Mouse (Mus musculus) megakaryocyte progenitor cell, adult 5-6 weeks (primary cell): ENCODE data around the gene Trim72. TPM values are rescaled to one million over a fixed set of nuclear protein-coding genes. Genes with fewer than 3 reads are reported as not detected.

Experiments
- ATAC-seq: replicated peaks from 2 replicates; pipeline ENCODE4 v1.8.0; 2016; ENCODE audit warnings: mild to moderate bottlenecking, moderate TSS enrichment, inconsistent platforms; ENCODE audit not compliant: poor library complexity
- total RNA-seq, 2 experiments: library from RNA; stranded (forward) in 1 of 2; stranded (reverse) in 1 of 2; fragments of 157-497, 149-512 nt in 1 of 2; fragments of 200-1000 nt in 1 of 2; gene quantifications; 2 replicates each; pipeline versions ENCODE4 v1.2.3 to v1.2.4; 2015 to 2017

Trim72 gene
- total RNA-seq, 2 experiments from 2014 or later: not detected

- ATAC-seq: no peak
These were observed 45.5 kb downstream of the Trim72 start for GRCm38 (mm10) chr7:128049254-128049653.

- ATAC-seq: peak; percentile 88
These were observed 47.0 kb downstream of the Trim72 start for GRCm38 (mm10) chr7:128050739-128051138.

DNA sequence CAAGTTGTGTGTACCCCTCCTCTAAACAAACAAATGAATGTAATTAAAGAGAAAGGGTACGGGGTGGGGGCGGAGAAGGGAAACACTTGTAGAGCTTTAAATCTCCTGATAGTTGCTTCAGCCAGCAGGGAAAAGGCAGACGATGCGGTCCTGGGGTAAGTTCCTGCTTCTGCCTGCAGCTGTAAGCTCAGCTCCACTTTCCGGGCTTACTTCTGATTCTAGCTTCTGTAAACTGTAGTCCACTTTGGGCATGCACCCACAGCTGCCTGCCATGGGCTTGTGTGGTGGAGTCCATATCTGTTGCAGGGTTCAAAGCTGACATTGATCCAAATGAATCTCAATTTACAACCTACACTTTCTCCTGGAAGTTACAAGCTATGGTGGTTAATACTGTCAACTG lies 49.3 kb downstream of the Trim72 start:
- ATAC-seq: no peak

- ATAC-seq: no peak
These were observed 53.2 kb downstream of the Trim72 start for GRCm38 (mm10) chr7:128056917-128057444.

- ATAC-seq: no peak
These were observed 54.1 kb downstream of the Trim72 start for GRCm38 (mm10) chr7:128057860-128058259.

DNA sequence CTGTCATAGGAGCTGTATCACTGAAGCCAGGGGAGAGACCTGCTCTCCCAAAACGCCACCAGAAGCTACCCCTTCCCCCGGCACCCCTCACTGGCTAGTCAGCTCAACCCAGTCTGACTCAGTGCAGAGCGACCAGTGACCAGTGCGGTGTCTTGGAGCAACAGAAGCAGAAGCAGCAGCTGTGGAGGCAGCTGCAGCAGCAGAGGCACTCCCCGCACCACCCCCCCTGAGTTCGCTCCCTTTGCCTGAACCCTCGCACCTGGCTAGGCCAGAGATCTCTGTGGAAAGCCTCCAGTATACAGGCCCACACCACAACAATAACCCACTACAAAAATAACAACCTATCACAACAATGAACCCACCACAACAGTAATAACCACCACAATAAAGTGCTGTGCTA lies 54.8 kb downstream of the Trim72 start:
- ATAC-seq: peak; percentile 36

GRCm38 (mm10) chr7:128059091-128059490 lies 55.3 kb downstream of the Trim72 start:
- peak; percentile 27; the same call in 1 of the 2 replicates for ATAC-seq

Other genes starting within 250 kb of the Trim72 start
- 26.7 and 32.1 TPM in 2 replicates for gene Orai3, start 234.1 kb upstream of the Trim72 start, total RNA-seq (2015)
- gene Orai3, start 234.1 kb upstream of the Trim72 start, total RNA-seq (2017): 28.2 and 30.2 TPM in 2 replicates
- 54.7 and 67.2 TPM in 2 replicates for gene Setd1a, start 227.3 kb upstream of the Trim72 start, total RNA-seq (2015)
- 9.7 and 13.6 TPM in 2 replicates for gene Setd1a, start 227.3 kb upstream of the Trim72 start, total RNA-seq (2017)
- not detected in 2 replicates for gene Gm49388, start 218.3 kb upstream of the Trim72 start, total RNA-seq (2015)
- not detected in 2 replicates for gene Gm49388, start 218.3 kb upstream of the Trim72 start, total RNA-seq (2017)
- 20.2 and 31.3 TPM in 2 replicates for gene Hsd3b7, start 203.3 kb upstream of the Trim72 start, total RNA-seq (2015)
- gene Hsd3b7, start 203.3 kb upstream of the Trim72 start, total RNA-seq (2017): 25.6 and 26.8 TPM in 2 replicates
- gene Stx4a, start 179.7 kb upstream of the Trim72 start, total RNA-seq (2015): 55.8 and 70.2 TPM in 2 replicates
- 35.7 and 50.4 TPM in 2 replicates for gene Stx4a, start 179.7 kb upstream of the Trim72 start, total RNA-seq (2017)
- 0.12 and 1.5 TPM in 2 replicates for gene Stx1b, start 179.4 kb upstream of the Trim72 start, total RNA-seq (2015)
- 0.03 and 0.12 TPM in 2 replicates for gene Stx1b, start 179.4 kb upstream of the Trim72 start, total RNA-seq (2017)
- gene Zfp646, start 127.7 kb upstream of the Trim72 start, total RNA-seq (2015): 18.7 and 19.4 TPM in 2 replicates
- 31.6 and 38.2 TPM in 2 replicates for gene Zfp646, start 127.7 kb upstream of the Trim72 start, total RNA-seq (2017)
- 5.7 and 7.4 TPM in 2 replicates for gene Zfp668, start 127.1 kb upstream of the Trim72 start, total RNA-seq (2015)
- 2.9 and 6.7 TPM in 2 replicates for gene Zfp668, start 127.1 kb upstream of the Trim72 start, total RNA-seq (2017)
- 0.15 and 0.39 TPM in 2 replicates for gene Prss53, start 113.0 kb upstream of the Trim72 start, total RNA-seq (2015)
- not detected in 2 replicates for gene Prss53, start 113.0 kb upstream of the Trim72 start, total RNA-seq (2017)
- not detected in 2 replicates for gene Gm21974, start 108.5 kb upstream of the Trim72 start, total RNA-seq (2015)
- gene Gm21974, start 108.5 kb upstream of the Trim72 start, total RNA-seq (2017): not detected in 2 replicates
- 125 and 145 TPM in 2 replicates for gene Vkorc1, start 108.3 kb upstream of the Trim72 start, total RNA-seq (2015)
- gene Vkorc1, start 108.3 kb upstream of the Trim72 start, total RNA-seq (2017): 30.7 and 39.6 TPM in 2 replicates
- 68.3 and 75.7 TPM in 2 replicates for gene Bckdk, start 99.9 kb upstream of the Trim72 start, total RNA-seq (2015)
- 42.5 and 49.9 TPM in 2 replicates for gene Bckdk, start 99.9 kb upstream of the Trim72 start, total RNA-seq (2017)
- 18.1 and 30.6 TPM in 2 replicates for gene Kat8, start 91.4 kb upstream of the Trim72 start, total RNA-seq (2015)
- 23.7 and 30.4 TPM in 2 replicates for gene Kat8, start 91.4 kb upstream of the Trim72 start, total RNA-seq (2017)
- not detected in 2 replicates for gene Prss8, start 73.8 kb upstream of the Trim72 start, total RNA-seq (2015)
- gene Prss8, start 73.8 kb upstream of the Trim72 start, total RNA-seq (2017): not detected in 2 replicates
- gene Prss36, start 57.2 kb upstream of the Trim72 start, total RNA-seq (2015): 1.5 and 2.3 TPM in 2 replicates
- gene Prss36, start 57.2 kb upstream of the Trim72 start, total RNA-seq (2017): 0.75 and 7.2 TPM in 2 replicates
- 180 and 190 TPM in 2 replicates for gene Fus, start 36.5 kb upstream of the Trim72 start, total RNA-seq (2015)
- 27.2 and 49.5 TPM in 2 replicates for gene Fus, start 36.5 kb upstream of the Trim72 start, total RNA-seq (2017)
- gene Pycard, start 10.1 kb upstream of the Trim72 start, total RNA-seq (2015): 142 and 147 TPM in 2 replicates
- gene Pycard, start 10.1 kb upstream of the Trim72 start, total RNA-seq (2017): 20.8 and 26.9 TPM in 2 replicates
- 23.6 and 24.3 TPM in 2 replicates for gene Itgam, start 58.7 kb downstream of the Trim72 start, total RNA-seq (2015)
- gene Itgam, start 58.7 kb downstream of the Trim72 start, total RNA-seq (2017): 28.0 and 34.9 TPM in 2 replicates
- gene Gm49368, start 58.7 kb downstream of the Trim72 start, total RNA-seq (2015): 0.05 TPM in 1 of 2 replicates, not detected in the other
- not detected in 2 replicates for gene Gm49368, start 58.7 kb downstream of the Trim72 start, total RNA-seq (2017)
- 0.32 and 0.76 TPM in 2 replicates for gene Itgax, start 125.6 kb downstream of the Trim72 start, total RNA-seq (2015)
- gene Itgax, start 125.6 kb downstream of the Trim72 start, total RNA-seq (2017): 0.67 and 0.68 TPM in 2 replicates
- gene Itgad, start 150.4 kb downstream of the Trim72 start, total RNA-seq (2015): 0.25 TPM in 1 of 2 replicates, not detected in the other
- gene Itgad, start 150.4 kb downstream of the Trim72 start, total RNA-seq (2017): 0.51 TPM in 1 of 2 replicates, not detected in the other
- gene Cox6a2, start 202.4 kb downstream of the Trim72 start, total RNA-seq (2015): 0.76 and 4.8 TPM in 2 replicates
- 0.21 and 1.3 TPM in 2 replicates for gene Cox6a2, start 202.4 kb downstream of the Trim72 start, total RNA-seq (2017)
- gene Armc5, start 233.4 kb downstream of the Trim72 start, total RNA-seq (2015): 6.9 and 7.1 TPM in 2 replicates
- gene Armc5, start 233.4 kb downstream of the Trim72 start, total RNA-seq (2017): 9.5 and 11.8 TPM in 2 replicates
- 4.3 TPM in 2 replicates for gene 9130023H24Rik, start 234.1 kb downstream of the Trim72 start, total RNA-seq (2015)
- 4.7 and 7.2 TPM in 2 replicates for gene 9130023H24Rik, start 234.1 kb downstream of the Trim72 start, total RNA-seq (2017)
- gene Tgfb1i1, start 242.9 kb downstream of the Trim72 start, total RNA-seq (2015): 0.44 and 0.54 TPM in 2 replicates
- gene Tgfb1i1, start 242.9 kb downstream of the Trim72 start, total RNA-seq (2017): not detected in 2 replicates